Mouse (Mus musculus): Measurements from ENCODE around the gene Wdr76. TPM values are rescaled to one million over a fixed set of nuclear protein-coding genes. Genes with fewer than 3 reads are reported as not detected.
"Not testable (repeated sequence)": the region's sequence is repeated elsewhere in the genome, so short reads cannot be mapped to it uniquely, and the experiment has no call there.

The Wdr76 gene
- total RNA-seq, 1 experiment from 2014 or later: 36.3 TPM

DNA sequence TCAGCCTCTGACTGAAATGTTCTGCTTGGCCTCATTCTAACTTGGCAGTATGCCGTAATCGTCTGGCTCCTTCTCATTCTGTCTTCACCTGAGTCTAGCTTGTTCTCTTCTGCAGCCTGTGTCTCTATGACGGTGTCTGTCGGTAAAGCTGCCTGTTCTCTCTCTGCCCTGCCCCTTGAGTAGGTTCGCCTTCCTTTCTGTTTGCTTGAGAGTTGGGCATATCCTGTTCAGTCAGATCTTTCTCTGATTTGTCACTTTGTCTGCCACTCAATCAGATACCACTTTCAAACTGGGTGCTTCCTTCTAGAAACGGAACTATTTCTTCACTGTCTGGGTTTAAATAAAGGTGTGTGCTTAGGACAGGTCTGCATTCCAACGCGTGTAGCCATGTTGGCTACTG, 4.9 kb downstream of the Wdr76 start:
- no peak for ATAC-seq (replicated peaks in 1 of 2; ENCODE audit: insufficient read depth in 1 of 2, low FRiP score in 2 of 2, low TSS enrichment in 1 of 2, low read depth in 1 of 2, poor library complexity in 2 of 2, severe bottlenecking in 2 of 2)

DNA sequence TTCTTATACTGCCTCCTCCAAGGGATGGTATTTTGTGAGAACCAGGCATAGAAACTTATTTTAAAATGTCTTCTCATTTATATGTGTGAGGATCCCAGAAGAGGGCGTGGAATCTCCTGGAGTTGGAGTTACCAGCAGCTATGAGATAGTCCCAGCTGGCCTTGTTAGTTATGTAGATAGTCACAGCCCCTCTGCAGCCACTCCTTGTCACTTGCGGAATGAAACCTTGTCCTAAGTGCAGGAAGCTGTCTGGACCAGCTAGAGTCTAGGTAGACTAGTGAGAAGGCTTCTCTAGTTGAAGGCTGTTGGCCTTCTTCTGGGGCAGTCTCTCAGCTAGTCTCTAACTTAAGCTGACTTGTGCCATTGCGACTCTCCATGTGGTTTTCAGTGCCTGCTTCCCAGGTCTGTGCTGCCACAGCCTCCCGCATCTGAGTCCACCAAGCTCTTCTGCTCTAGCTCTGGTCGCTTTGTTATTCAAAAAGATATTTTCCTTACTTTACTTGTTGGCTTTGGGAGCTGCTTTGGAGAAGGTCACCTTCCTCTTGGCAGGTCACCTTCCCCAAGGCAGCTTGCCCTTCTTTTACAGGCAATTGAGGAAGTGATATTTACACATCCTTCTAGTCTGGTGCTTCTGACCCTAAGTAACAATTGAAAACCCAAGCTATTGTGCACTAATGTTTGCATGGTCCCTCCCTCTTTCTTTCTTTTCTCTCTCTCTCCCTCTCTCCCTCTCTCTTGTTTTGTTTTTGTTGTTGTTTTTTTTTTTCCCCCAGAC, 6.7 kb downstream of the Wdr76 start:
- ATAC-seq (replicated peaks in 1 of 2; ENCODE audit: insufficient read depth in 1 of 2, low FRiP score in 2 of 2, low TSS enrichment in 1 of 2, low read depth in 1 of 2, poor library complexity in 2 of 2, severe bottlenecking in 2 of 2): not testable (repeated sequence)

DNA sequence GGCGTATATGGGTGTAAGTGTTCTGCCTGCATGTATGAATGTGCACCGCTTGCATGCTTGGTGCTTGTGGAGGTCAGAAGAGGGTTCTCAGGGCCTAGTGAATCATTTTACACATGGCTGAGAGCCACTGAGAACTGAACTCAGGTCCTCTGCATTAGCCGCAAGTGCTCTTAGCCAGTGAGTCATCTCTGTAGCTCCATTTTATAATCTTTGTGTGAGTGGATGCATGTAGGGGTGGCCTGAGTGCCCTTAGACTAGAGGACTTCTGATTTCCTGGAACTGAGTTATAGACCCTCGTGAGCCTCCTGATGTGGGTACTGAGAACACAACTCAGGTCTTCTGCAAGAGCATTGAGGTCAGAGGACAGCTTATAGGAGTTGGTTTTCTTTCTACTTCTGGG, 7.7 kb downstream of the Wdr76 start:
- no peak for ATAC-seq (replicated peaks in 1 of 2; ENCODE audit: insufficient read depth in 1 of 2, low FRiP score in 2 of 2, low TSS enrichment in 1 of 2, low read depth in 1 of 2, poor library complexity in 2 of 2, severe bottlenecking in 2 of 2)

DNA sequence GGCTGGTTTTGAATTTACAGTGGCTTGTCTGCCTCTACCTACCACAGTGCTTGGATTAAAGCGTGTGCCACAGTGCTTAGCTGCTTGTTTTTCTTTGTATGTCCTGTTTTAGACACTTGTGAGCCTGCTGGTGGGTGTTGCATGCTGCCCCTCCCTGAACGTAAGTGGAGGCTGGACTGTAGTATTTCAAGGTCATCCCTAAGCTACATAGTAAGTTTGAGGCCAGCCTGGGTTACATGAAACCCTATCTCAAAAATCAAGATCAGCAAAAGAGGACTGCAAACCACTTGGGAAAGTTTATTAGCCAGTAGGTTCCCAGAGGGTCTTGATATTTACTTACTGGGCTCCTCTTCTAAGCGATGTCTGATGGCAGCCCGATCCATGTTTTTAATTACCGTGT, 11.6 kb downstream of the Wdr76 start:
- ATAC-seq (replicated peaks in 1 of 2; ENCODE audit: insufficient read depth in 1 of 2, low FRiP score in 2 of 2, low TSS enrichment in 1 of 2, low read depth in 1 of 2, poor library complexity in 2 of 2, severe bottlenecking in 2 of 2): no peak

DNA sequence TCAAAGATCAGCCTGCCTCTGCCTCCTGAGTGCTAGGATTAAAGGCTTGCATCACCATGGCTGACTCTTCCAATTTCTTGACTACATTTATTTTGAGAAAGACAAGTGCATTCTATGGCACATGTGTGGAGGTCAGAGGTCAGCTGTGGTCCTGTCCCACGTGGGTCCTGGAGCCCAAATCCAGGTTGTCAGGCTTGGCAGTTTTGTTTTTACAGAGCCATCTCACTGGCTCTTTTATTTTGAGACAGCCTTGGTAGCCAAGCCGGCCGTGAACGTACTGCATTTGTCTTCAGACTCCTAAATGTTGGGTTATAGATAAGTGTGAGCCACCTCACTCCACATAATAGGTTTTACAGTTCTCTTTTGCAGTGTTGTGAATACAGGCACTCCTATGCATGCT, 12.2 kb downstream of the Wdr76 start:
- not testable (repeated sequence) for ATAC-seq (replicated peaks in 1 of 2; ENCODE audit: insufficient read depth in 1 of 2, low FRiP score in 2 of 2, low TSS enrichment in 1 of 2, low read depth in 1 of 2, poor library complexity in 2 of 2, severe bottlenecking in 2 of 2)

DNA sequence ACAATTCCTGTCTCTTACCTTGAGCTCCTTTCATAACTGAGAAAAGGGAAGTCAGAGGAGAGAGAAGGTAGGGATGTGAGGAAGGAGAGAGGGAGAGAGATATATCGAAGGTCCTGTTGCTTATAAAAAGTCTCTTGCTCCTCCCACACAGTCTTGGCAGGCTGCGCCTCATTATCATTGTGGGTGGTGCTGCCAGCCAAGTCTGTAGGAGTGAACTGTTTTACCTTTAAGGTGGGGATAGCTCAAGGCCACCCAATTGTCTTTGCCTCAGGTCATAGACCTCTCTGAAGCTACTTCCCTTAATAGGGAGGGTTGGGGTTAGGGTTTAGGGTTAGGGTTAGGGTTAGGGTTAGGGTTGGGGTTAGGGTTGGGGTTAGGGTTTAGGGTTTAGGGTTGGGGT, 15.5 kb downstream of the Wdr76 start:
- no peak for ATAC-seq (replicated peaks in 1 of 2; ENCODE audit: insufficient read depth in 1 of 2, low FRiP score in 2 of 2, low TSS enrichment in 1 of 2, low read depth in 1 of 2, poor library complexity in 2 of 2, severe bottlenecking in 2 of 2)

DNA sequence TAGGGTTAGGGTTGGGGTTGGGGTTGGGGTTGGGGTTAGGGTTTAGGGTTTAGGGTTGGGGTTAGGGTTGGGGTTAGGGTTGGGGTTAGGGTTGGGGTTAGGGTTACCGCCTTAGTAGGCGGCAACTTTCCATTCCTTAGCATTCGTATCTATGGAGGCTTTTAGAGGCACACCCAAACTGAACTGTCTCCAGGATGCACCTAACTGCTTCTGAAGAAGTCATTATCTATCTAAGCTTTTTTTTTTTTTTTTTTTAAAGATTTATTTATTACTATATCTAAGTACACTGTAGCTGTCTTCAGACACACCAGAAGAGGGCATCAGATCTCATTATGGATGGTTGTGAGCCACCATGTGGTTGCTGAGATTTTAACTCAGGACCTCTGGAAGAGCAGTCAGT, 16.3 kb downstream of the Wdr76 start:
- ATAC-seq (replicated peaks in 1 of 2; ENCODE audit: insufficient read depth in 1 of 2, low FRiP score in 2 of 2, low TSS enrichment in 1 of 2, low read depth in 1 of 2, poor library complexity in 2 of 2, severe bottlenecking in 2 of 2): not testable (repeated sequence)

DNA sequence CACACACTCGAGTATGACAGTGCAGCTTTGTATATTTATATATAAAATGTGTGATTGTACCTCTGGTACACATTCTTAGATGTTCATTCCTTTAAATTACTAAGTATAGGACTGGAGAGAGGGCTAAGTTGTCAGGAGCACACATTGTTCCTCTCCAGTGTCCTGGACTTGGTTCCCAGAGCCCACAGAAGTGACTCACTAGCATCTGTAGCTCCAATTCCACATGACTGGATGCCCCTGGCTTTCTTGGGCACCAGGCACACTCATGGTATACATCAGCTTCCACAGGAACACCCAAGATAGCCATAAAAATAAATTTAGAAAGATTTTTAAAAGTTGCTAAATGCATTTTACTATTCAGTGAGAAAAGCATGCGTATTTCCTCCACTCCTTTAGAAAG, 18.5 kb downstream of the Wdr76 start:
- no peak for ATAC-seq (replicated peaks in 1 of 2; ENCODE audit: insufficient read depth in 1 of 2, low FRiP score in 2 of 2, low TSS enrichment in 1 of 2, low read depth in 1 of 2, poor library complexity in 2 of 2, severe bottlenecking in 2 of 2)

DNA sequence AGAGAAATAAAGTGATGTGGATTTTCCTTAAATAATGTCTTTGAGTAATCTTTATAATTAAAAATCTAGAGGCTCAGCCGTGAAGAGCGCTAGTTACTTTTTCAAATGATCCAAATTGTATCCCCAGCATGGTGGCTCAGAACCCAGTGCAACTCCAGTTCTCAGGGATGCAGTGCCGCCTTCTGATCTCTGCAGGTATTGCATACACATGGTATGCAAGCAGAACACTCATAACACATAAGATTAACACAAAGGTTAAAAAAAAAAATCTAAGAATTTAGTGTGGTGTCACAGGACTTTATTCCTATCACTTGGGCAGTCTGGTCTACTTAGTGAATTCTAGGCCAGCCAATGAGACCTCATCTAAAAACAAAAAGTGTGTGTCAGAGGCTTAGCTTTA, 38.3 kb downstream of the Wdr76 start:
- no peak for ATAC-seq (replicated peaks in 1 of 2; ENCODE audit: insufficient read depth in 1 of 2, low FRiP score in 2 of 2, low TSS enrichment in 1 of 2, low read depth in 1 of 2, poor library complexity in 2 of 2, severe bottlenecking in 2 of 2)

DNA sequence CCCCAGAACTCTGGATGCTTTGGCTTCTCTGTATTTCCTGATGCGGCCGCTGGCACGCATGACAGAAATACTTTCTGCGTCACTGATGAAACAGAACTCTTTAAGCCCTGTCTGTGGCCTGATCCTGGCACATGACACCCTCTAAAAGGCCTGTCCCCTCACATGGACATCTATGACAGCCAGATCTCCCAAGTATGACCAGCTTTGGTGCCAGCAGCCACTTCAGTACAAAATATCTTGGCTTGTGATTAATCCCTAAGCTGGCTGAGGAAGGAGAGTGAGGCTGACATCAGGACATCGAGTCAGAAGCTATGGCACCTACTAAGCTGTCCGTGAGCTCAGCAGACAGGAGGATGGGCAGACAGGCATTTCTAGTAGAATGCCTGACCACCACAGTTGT, 43.1 kb downstream of the Wdr76 start:
- ATAC-seq (replicated peaks in 1 of 2; ENCODE audit: insufficient read depth in 1 of 2, low FRiP score in 2 of 2, low TSS enrichment in 1 of 2, low read depth in 1 of 2, poor library complexity in 2 of 2, severe bottlenecking in 2 of 2): no peak

DNA sequence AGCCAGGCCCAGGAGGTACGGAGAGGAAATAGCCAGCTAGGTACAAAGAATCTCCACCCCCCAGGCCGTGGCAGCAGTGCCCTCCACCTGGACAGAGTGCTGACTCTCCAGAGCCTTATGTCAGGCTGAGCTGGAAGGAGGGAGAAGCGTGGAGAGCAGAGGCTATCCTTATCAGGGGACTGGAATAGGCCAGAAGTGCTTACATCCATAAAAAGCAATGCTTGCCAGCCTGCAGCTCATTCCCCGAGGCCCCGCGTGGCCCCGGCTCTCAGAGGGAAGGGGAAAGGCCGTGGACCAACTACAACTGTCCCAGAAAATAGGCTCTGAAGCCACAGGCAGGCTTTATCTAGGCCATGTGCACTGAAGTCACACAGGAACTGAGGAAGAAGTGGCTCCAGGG, 44.7 kb downstream of the Wdr76 start:
- ATAC-seq (replicated peaks in 1 of 2; ENCODE audit: insufficient read depth in 1 of 2, low FRiP score in 2 of 2, low TSS enrichment in 1 of 2, low read depth in 1 of 2, poor library complexity in 2 of 2, severe bottlenecking in 2 of 2): no peak

DNA sequence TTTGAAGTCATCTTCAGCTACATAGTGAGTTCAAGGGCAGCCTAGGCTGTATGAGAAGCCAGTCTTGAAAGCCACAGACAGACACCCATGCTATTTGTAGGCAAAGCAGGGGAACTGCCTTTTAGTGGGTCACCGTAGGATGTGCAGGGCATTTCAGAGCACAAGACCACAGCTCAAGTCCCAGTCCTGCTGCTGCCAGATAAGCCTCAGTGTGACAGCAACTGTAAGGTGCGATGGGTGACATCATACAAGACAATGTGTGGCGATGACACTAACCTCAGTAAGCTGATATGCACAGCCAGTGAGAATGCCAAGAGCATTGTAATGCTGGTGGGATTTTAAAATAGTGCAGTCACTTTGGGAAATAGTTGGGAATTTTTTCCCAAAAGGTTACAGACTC, 56.6 kb downstream of the Wdr76 start:
- ATAC-seq (replicated peaks in 1 of 2; ENCODE audit: insufficient read depth in 1 of 2, low FRiP score in 2 of 2, low TSS enrichment in 1 of 2, low read depth in 1 of 2, poor library complexity in 2 of 2, severe bottlenecking in 2 of 2): no peak

DNA sequence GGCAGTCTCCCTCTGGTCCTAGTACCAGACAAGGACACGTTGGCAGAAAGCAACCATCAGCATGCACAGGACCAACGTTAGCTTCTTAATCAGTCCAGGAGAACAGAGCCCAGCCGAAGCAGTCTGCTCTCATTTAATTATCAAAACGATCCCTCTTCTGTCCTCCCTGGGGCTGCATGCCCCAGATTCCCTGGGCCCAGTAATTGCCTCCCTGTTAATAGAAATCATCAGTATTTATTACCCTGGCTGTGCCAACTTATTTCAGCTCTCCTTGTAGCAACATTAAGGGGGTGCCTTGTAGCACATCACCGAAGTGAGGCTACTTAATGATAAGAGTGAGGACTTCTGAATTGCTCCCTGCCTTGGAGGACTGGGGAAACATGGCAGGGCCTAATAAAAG, 59.4 kb downstream of the Wdr76 start:
- ATAC-seq (replicated peaks in 1 of 2; ENCODE audit: insufficient read depth in 1 of 2, low FRiP score in 2 of 2, low TSS enrichment in 1 of 2, low read depth in 1 of 2, poor library complexity in 2 of 2, severe bottlenecking in 2 of 2): no peak

DNA sequence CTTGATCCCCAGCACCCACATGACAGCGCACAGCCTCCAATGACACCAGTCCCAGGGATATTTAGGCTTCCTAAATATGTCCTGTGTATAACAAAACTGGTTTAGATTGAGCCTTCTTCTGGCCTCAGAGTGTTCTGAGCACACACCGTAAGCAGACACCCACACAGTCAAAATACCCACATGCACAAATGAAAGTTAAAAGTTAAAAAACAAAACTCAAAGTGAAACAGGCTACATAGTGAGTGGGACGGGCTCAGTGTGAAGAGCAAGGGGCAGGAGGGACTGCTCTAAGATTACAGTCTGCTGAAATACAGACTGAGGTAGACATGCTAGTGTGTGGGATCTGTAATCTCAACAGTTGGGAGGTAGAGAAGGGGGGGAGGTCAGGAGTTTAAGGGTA, 63.5 kb downstream of the Wdr76 start:
- ATAC-seq (replicated peaks in 1 of 2; ENCODE audit: insufficient read depth in 1 of 2, low FRiP score in 2 of 2, low TSS enrichment in 1 of 2, low read depth in 1 of 2, poor library complexity in 2 of 2, severe bottlenecking in 2 of 2): no peak

DNA sequence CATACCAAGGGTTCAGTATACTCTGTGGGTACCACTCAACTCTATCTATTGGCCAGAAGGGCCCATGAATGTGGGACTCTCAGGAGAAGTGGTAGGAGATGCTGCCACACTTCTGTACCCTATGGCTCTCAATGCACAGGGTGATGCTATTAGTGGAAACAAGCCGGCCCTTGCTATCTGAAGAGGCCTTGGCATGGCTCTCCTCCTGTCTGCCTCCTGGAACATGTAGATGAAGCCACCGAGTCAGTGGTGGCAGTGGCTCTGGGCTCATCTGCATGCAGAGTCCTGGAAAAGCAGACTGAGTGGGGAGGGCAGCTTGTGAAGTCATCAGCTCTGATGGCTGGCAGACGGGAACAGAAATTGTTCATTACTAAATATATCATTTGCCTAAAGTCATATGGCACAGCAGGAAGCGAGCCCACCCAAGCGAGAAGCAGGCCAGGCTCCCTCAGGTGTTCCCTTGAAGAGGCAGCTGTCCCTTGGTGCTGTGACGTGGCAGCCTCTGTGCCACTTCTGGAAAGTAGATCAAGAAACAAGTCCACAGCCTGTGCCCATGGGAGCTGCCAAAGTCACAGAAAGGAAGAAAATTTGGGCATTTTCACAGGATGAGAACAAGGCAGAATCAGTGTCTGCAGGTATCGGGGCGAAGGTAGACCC, 64.6 kb downstream of the Wdr76 start:
- ATAC-seq (replicated peaks in 1 of 2; ENCODE audit: insufficient read depth in 1 of 2, low FRiP score in 2 of 2, low TSS enrichment in 1 of 2, low read depth in 1 of 2, poor library complexity in 2 of 2, severe bottlenecking in 2 of 2): no peak

DNA sequence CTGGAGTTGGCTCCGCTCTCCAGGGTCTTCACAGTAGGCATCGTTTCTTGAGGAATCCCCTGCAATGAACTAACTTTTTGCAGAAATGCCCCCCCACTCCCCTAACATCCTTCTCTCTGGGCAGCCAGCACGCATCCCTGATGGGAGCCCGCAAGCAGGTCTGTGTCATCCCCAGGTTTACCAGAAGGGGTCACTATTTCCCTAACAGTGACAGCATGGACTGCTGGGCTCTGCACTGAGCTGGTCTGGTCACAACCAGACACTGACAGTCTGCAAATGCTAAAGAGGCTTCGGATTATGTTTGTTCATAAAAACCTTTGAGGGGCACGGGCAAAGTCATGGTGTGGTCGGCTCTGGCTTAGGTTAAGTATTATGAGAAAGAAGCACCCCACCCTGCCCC, 65.3 kb downstream of the Wdr76 start:
- peak; percentile 84 to 86 for ATAC-seq (replicated peaks in 1 of 2; ENCODE audit: insufficient read depth in 1 of 2, low FRiP score in 2 of 2, low TSS enrichment in 1 of 2, low read depth in 1 of 2, poor library complexity in 2 of 2, severe bottlenecking in 2 of 2)

DNA sequence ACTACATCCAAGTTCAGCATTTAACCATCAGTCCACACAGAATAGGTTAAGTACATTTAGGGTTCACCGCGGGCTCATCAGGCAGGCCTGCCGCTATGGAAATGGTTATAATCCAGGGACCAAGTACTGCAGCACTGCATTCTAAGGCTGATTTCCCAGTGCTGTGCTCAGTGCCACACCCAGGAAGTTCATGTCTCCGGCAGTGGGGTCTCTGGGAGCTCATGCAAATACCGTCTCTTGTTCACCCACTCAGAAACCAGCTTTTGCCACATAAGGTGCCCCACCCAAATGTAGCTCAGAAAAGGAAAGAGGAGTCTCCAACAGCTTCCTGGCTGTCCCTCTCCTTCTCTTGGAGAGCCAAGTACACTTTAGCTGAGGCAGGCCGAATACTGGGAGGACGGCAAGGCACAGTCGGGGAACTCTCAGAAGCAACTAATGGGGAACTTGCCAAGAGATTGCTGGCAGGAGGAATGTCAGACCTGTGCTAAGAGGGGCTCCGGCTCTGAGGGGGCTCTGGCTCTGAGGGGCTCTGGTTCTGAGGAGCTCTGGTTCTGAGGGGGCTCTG, 67.6 kb downstream of the Wdr76 start:
- ATAC-seq (replicated peaks in 1 of 2; ENCODE audit: insufficient read depth in 1 of 2, low FRiP score in 2 of 2, low TSS enrichment in 1 of 2, low read depth in 1 of 2, poor library complexity in 2 of 2, severe bottlenecking in 2 of 2): no peak

DNA sequence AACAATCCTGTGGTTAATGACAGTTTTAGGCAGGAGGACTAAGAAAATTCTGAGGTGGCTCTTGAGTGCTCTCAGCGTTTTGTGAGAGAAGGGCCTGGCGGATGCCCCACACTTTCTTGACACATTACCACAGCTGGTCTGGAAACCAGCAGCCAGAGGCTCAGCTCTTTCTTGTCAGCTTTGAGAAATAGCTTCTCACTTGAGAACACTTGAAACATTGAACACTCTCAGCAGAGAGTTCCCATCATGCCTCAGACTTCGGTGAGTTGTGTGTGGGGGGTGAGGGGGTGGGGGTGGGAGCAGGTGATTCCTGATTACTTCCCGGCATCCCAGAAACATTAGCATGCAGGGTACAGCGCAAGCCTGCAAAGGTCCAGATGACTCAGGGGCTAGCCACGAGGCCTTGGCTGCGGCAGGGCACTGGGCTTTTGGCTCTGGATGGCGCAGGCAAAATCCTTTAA, 69.2 kb downstream of the Wdr76 start:
- ATAC-seq (replicated peaks in 1 of 2; ENCODE audit: insufficient read depth in 1 of 2, low FRiP score in 2 of 2, low TSS enrichment in 1 of 2, low read depth in 1 of 2, poor library complexity in 2 of 2, severe bottlenecking in 2 of 2): no peak
